9 mouse cellular contexts compared by ENCODE assay signal in genomic region chr17:45251034-45251730, GRCm38 (mm10).
DNase-seq lines count a peak whose midpoint lies in the region; ATAC-seq and TF ChIP-seq lines count a peak whose summit lies in the region.
"Had no signal": no experiment of that assay in that cellular context is flagged by ENCODE, and none has a peak within 500 bp of the region (broad histone marks: within the 10 kb centered on the region; RNA-seq: fewer than 3 reads in every experiment).

No protein-coding gene starts in this region.

- 0 out of 2 replicates have a peak, but pooled peaks cover 6% of the 10 kb centered on the region for H3K27me3 ChIP-seq in heart, postnatal 0 days (ENCODE audit: control insufficient read depth, insufficient read depth, low read length)
- no peaks in the 10 kb centered on the region for H3K27me3 ChIP-seq in liver, postnatal 0 days (ENCODE audit: insufficient read depth, low read length)
- H3K27me3 ChIP-seq in neural tube, embryonic 14.5 days (ENCODE audit: control insufficient read depth, insufficient read depth, low read length), result no peaks in the 10 kb centered on the region
- no peaks in the 10 kb centered on the region for H3K27me3 ChIP-seq in testis, adult 2 months (ENCODE audit: control insufficient read depth, insufficient read depth, low read length)

- no peak overlapping the region for H3K27ac ChIP-seq in heart, postnatal 0 days (ENCODE audit: low read depth)
- H3K27ac ChIP-seq in liver, postnatal 0 days (ENCODE audit: low read depth), result no peak overlapping the region
- no peak overlapping the region for H3K27ac ChIP-seq in neural tube, embryonic 14.5 days (ENCODE audit: low read depth, low read length)
- no peak overlapping the region for H3K27ac ChIP-seq in testis, adult 2 months (ENCODE audit: control insufficient read depth, insufficient read depth, low read depth, low read length)

- TF ChIP-seq EP300 in heart, postnatal 0 days (IDR thresholded peaks at IDR 0.05; ENCODE audit: low read depth), result no peak
- no peak for TF ChIP-seq EP300 in liver, postnatal 0 days (IDR thresholded peaks at IDR 0.05; ENCODE audit: low read depth)

- H3K4me3 ChIP-seq in heart, postnatal 0 days (ENCODE audit: low read depth, low read length), result no peak overlapping the region
- H3K4me3 ChIP-seq in liver, postnatal 0 days (ENCODE audit: low read depth, low read length), result no peak overlapping the region
- no peak overlapping the region for H3K4me3 ChIP-seq in neural tube, embryonic 14.5 days (ENCODE audit: low read depth, low read length)
- peak overlapping the region; percentile 68 for H3K4me3 ChIP-seq in testis, adult 2 months (ENCODE audit: control insufficient read depth, low read depth, low read length)
- H3K4me3 ChIP-seq: erythroblast, embryonic 14.5 days had no signal

- WGBS in heart, postnatal 0 days, result 35% methylated on average over 22 of the region's 22 CpGs
- 32% methylated on average over 22 of the region's 22 CpGs for WGBS in liver, postnatal 0 days (ENCODE audit: insufficient replicate concordance)
- 27% methylated on average over 22 of the region's 22 CpGs for WGBS in neural tube, embryonic 14.5 days

- peak overlapping the region; percentile 39 for H3K4me2 ChIP-seq in heart, postnatal 0 days (ENCODE audit: low read depth, low read length)
- no peak overlapping the region for H3K4me2 ChIP-seq in liver, postnatal 0 days (ENCODE audit: low read depth, low read length)
- no peak overlapping the region for H3K4me2 ChIP-seq in neural tube, embryonic 14.5 days (ENCODE audit: low read depth, low read length)

- peak; percentile 88 for TF ChIP-seq CTCF in brain, embryonic 14.5 days (IDR thresholded peaks at IDR 0.05; ENCODE audit: borderline replicate concordance, extremely low read depth, insufficient read depth, insufficient read length)
- peak; percentile 89 for TF ChIP-seq CTCF in heart, postnatal 0 days (IDR thresholded peaks at IDR 0.05; ENCODE audit: low read depth)
- peak; percentile 84 for TF ChIP-seq CTCF in liver, postnatal 0 days (IDR thresholded peaks at IDR 0.05; ENCODE audit: low read depth)
- TF ChIP-seq CTCF in testis, adult 2 months (IDR thresholded peaks at IDR 0.05; ENCODE audit: control insufficient read depth, insufficient read depth, insufficient replicate concordance, low read depth, low read length), result peak; percentile 71; the same call in 1 of the 2 replicates

- no peaks in the 10 kb centered on the region for H3K36me3 ChIP-seq in heart, postnatal 0 days (replicated peaks; ENCODE audit: control insufficient read depth, insufficient read depth, low read length)
- no peaks in the 10 kb centered on the region for H3K36me3 ChIP-seq in liver, postnatal 0 days (replicated peaks; ENCODE audit: insufficient read depth, low read length)
- no peaks in the 10 kb centered on the region for H3K36me3 ChIP-seq in neural tube, embryonic 14.5 days (ENCODE audit: control insufficient read depth, insufficient read depth, low read length)
- no peaks in the 10 kb centered on the region for H3K36me3 ChIP-seq in testis, adult 2 months (ENCODE audit: control insufficient read depth, insufficient read depth, low read length)

- H3K9ac ChIP-seq in heart, postnatal 0 days (replicated peaks; ENCODE audit: low read depth, low read length), result no peak overlapping the region
- H3K9ac ChIP-seq in liver, postnatal 0 days (replicated peaks), result no peak overlapping the region
- no peak overlapping the region for H3K9ac ChIP-seq in neural tube, embryonic 14.5 days (replicated peaks; ENCODE audit: low read depth, low read length)

- H3K9me3 ChIP-seq in heart, postnatal 0 days (replicated peaks; ENCODE audit: control insufficient read depth, low read length), result no peaks in the 10 kb centered on the region
- no peaks in the 10 kb centered on the region for H3K9me3 ChIP-seq in liver, postnatal 0 days (ENCODE audit: low read length)
- no peaks in the 10 kb centered on the region for H3K9me3 ChIP-seq in neural tube, embryonic 14.5 days (ENCODE audit: control insufficient read depth, low read length)

- TF ChIP-seq POLR2A in brain, embryonic 14.5 days (IDR thresholded peaks at IDR 0.05; ENCODE audit: borderline replicate concordance, extremely low read depth, insufficient read depth, insufficient read length, poor library complexity, severe bottlenecking), result no peak
- no peak for TF ChIP-seq POLR2A in testis, adult 2 months (IDR thresholded peaks at IDR 0.05; ENCODE audit: control insufficient read depth, low read depth, low read length)

- H3K4me1 ChIP-seq in heart, postnatal 0 days (ENCODE audit: control insufficient read depth, insufficient read depth), result no peaks in the 10 kb centered on the region
- no peaks in the 10 kb centered on the region for H3K4me1 ChIP-seq in liver, postnatal 0 days (ENCODE audit: insufficient read depth)
- H3K4me1 ChIP-seq in neural tube, embryonic 14.5 days (ENCODE audit: control insufficient read depth, insufficient read depth, low read length), result peaks cover 2% of the 10 kb centered on the region; the same call in 1 of the 2 replicates
- H3K4me1 ChIP-seq in testis, adult 2 months (ENCODE audit: control insufficient read depth, insufficient read depth, low read length), result peaks cover 5% of the 10 kb centered on the region

- ATAC-seq in CD4-positive, CD25-positive, alpha-beta regulatory T cell, adult 4 months, result peak; percentile 78
- peak; percentile 43 for ATAC-seq in erythroblast, adult 5-6 weeks (replicated peaks; ENCODE audit: low FRiP score, poor library complexity, severe bottlenecking)
- ATAC-seq in heart, postnatal 0 days (ENCODE audit: insufficient read depth, low read depth), result peak; percentile 71; the same call in 1 of the 2 replicates
- no peak for ATAC-seq in liver, postnatal 0 days
- ATAC-seq in neural tube, embryonic 14.5 days (ENCODE audit: low read depth), result peak; percentile 59

- peak; percentile 86 for DNase-seq in brain, embryonic 14.5 days (ENCODE audit: low read depth)
- DNase-seq in heart, postnatal 0 days (ENCODE audit: low spot score), result peak; percentile 42
- peak; percentile 54 to 87 for DNase-seq in kidney, postnatal 36 days
- peak; percentile 69 for DNase-seq in liver, postnatal 0 days
